ENCODE assay signal across 9 mouse cellular contexts in the genomic region with DNA sequence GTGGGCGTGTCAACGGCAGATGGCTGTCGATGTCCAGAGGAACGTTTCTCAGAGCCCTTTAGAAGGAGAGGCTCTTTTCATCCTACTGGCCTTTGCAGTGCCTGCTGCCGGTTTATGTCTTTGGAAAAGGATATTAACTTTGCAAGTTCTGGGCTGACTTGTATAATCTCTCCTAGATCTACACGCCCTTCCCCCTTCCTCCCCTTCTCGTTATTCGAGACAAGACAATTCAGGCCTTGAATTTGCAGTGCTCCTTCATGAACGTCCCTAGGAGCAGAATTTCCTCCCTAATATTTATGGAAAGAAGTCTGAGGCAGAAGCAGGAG. TPM values are rescaled to one million over a fixed set of nuclear protein-coding genes. Genes with fewer than 3 reads are reported as not detected.
DNase-seq lines count a peak whose midpoint lies in the region; ATAC-seq lines count a peak whose summit lies in the region.
"Had no signal": no experiment of that assay in that cellular context is flagged by ENCODE, and none has a peak within 500 bp of the region (broad histone marks: within the 10 kb centered on the region; RNA-seq: fewer than 3 reads in every experiment).

No protein-coding gene starts in this region.

- peak overlapping the region; percentile 88 for H3K27ac ChIP-seq in neural tube, embryonic 11.5 days (ENCODE audit: low read depth, low read length)
- H3K27ac ChIP-seq in forebrain, embryonic 10.5 days, result peak overlapping the region; percentile 88
- peak overlapping the region; percentile 95 for H3K27ac ChIP-seq in limb, embryonic 13.5 days
- peak overlapping the region; percentile 89 for H3K27ac ChIP-seq in stomach, embryonic 14.5 days (ENCODE audit: low read length)

- no peaks in the 10 kb centered on the region for H3K27me3 ChIP-seq in neural tube, embryonic 11.5 days (ENCODE audit: control insufficient read depth, insufficient read depth, low read length)
- H3K27me3 ChIP-seq in forebrain, embryonic 10.5 days (ENCODE audit: poor library complexity, severe bottlenecking), result no peaks in the 10 kb centered on the region
- no peaks in the 10 kb centered on the region for H3K27me3 ChIP-seq in limb, embryonic 13.5 days
- no peaks in the 10 kb centered on the region for H3K27me3 ChIP-seq in stomach, embryonic 14.5 days (ENCODE audit: control insufficient read depth, insufficient read depth, low read length)

- DNase-seq in neural tube, embryonic 11.5 days (ENCODE audit: low spot score), result no peak
- no peak for DNase-seq in neural tube, embryonic 10.5 days (ENCODE audit: extremely low spot score, low spot score)
- DNase-seq in forebrain, embryonic 10.5 days (ENCODE audit: extremely low spot score, low spot score), result no peak
- no peak for DNase-seq in thymus, postnatal 36 days
- DNase-seq in left cerebral cortex, postnatal 25 days (ENCODE audit: low spot score in 2 of 2), result no peak

- H3K9me3 ChIP-seq in neural tube, embryonic 11.5 days (ENCODE audit: control insufficient read depth, low read length), result no peaks in the 10 kb centered on the region
- H3K9me3 ChIP-seq in forebrain, embryonic 10.5 days, result no peaks in the 10 kb centered on the region
- no peaks in the 10 kb centered on the region for H3K9me3 ChIP-seq in limb, embryonic 13.5 days
- no peaks in the 10 kb centered on the region for H3K9me3 ChIP-seq in stomach, embryonic 14.5 days (ENCODE audit: control insufficient read depth, low read depth, low read length)

- peak overlapping the region; percentile 67 for H3K4me3 ChIP-seq in neural tube, embryonic 11.5 days (ENCODE audit: low read depth, low read length)
- peak overlapping the region; percentile 75 for H3K4me3 ChIP-seq in forebrain, embryonic 10.5 days
- H3K4me3 ChIP-seq in limb, embryonic 13.5 days, result peak overlapping the region; percentile 71
- peak overlapping the region; percentile 66 for H3K4me3 ChIP-seq in stomach, embryonic 14.5 days (ENCODE audit: low read depth, low read length)

- 0 out of 2 replicates have a peak, but pooled peaks cover 3% of the 10 kb centered on the region for H3K36me3 ChIP-seq in neural tube, embryonic 11.5 days (ENCODE audit: control insufficient read depth, insufficient read depth, low read length)
- peaks cover 22% of the 10 kb centered on the region for H3K36me3 ChIP-seq in forebrain, embryonic 10.5 days (replicated peaks)
- peaks cover 15% of the 10 kb centered on the region for H3K36me3 ChIP-seq in limb, embryonic 13.5 days
- peaks cover 5% of the 10 kb centered on the region; the same call in 1 of the 2 replicates for H3K36me3 ChIP-seq in stomach, embryonic 14.5 days (ENCODE audit: control insufficient read depth, insufficient read depth, low read length)

- ATAC-seq in neural tube, embryonic 11.5 days (ENCODE audit: insufficient read depth, low FRiP score, low TSS enrichment), result no peak
- ATAC-seq in limb, embryonic 13.5 days (ENCODE audit: low FRiP score, low read depth), result no peak
- no peak for ATAC-seq in stomach, embryonic 14.5 days (ENCODE audit: insufficient number of reproducible peaks, insufficient read depth, low FRiP score, low read depth)
- ATAC-seq in frontal cortex, adult (ENCODE audit: low TSS enrichment), result no peak; the same call in 1 of the 2 replicates

- H3K4me1 ChIP-seq in neural tube, embryonic 11.5 days (ENCODE audit: control insufficient read depth, insufficient read depth, low read length), result no peaks in the 10 kb centered on the region
- H3K4me1 ChIP-seq in forebrain, embryonic 10.5 days, result peaks cover 21% of the 10 kb centered on the region
- H3K4me1 ChIP-seq in limb, embryonic 13.5 days, result peaks cover 14% of the 10 kb centered on the region
- peaks cover 8% of the 10 kb centered on the region; the same call in 1 of the 2 replicates for H3K4me1 ChIP-seq in stomach, embryonic 14.5 days (ENCODE audit: control insufficient read depth, insufficient read depth, low read length)

- intact Hi-C loops in left cerebral cortex, postnatal 25 days (cut with DNase I), result loop anchor here (2.0 to 5.0 kb wide), 2 partner anchors 40 to 88 kb away; a partner anchor contains a TSS

- peak overlapping the region; percentile 88 for H3K4me2 ChIP-seq in neural tube, embryonic 11.5 days (ENCODE audit: low read depth)
- peak overlapping the region; percentile 94 for H3K4me2 ChIP-seq in limb, embryonic 13.5 days (replicated peaks)
- peak overlapping the region; percentile 87 for H3K4me2 ChIP-seq in stomach, embryonic 14.5 days (replicated peaks; ENCODE audit: low read depth, low read length)

- peak overlapping the region; percentile 70 for H3K9ac ChIP-seq in neural tube, embryonic 11.5 days (ENCODE audit: low read length)
- H3K9ac ChIP-seq in limb, embryonic 13.5 days, result peak overlapping the region; percentile 82
- H3K9ac ChIP-seq in stomach, embryonic 14.5 days (replicated peaks; ENCODE audit: low read depth, low read length), result peak overlapping the region; percentile 69; the same call in 1 of the 2 replicates

- WGBS in neural tube, embryonic 11.5 days, result 6% methylated on average over 9 of the region's 9 CpGs
- 8% methylated on average over 9 of the region's 9 CpGs for WGBS in forebrain, embryonic 10.5 days
- 4% methylated on average over 9 of the region's 9 CpGs for WGBS in limb, embryonic 13.5 days
- 4% methylated on average over 9 of the region's 9 CpGs for WGBS in stomach, embryonic 14.5 days

RNA-seq across cellular contexts. Expression of a gene that starts 0.4 kb away (rescaled TPM):
- 19.0 and 24.1 TPM in 2 replicates for polyA plus RNA-seq in neural tube, embryonic 11.5 days (2014; fragmentation: Nextera tagmentation; extraction: Ambion mirVana)
- 9.2 and 10.1 TPM in 2 replicates for polyA plus RNA-seq in forebrain, embryonic 10.5 days (2016; fragmentation: Nextera tagmentation; extraction: Ambion mirVana)
- 14.8 and 15.3 TPM in 2 replicates for polyA plus RNA-seq in limb, embryonic 13.5 days (2015; fragmentation: Nextera tagmentation; extraction: Ambion mirVana)
- polyA plus RNA-seq in stomach, embryonic 14.5 days (2014; fragmentation: Nextera tagmentation; extraction: Ambion mirVana), result 12.9 and 13.0 TPM in 2 replicates
- total RNA-seq in left cerebral cortex, postnatal 25 days (2021), result 10 to 100 TPM; 60.4 to 63.8 TPM

RNA-seq across cellular contexts. Expression of a gene that starts 7.7 kb away (rescaled TPM):
- polyA plus RNA-seq in neural tube, embryonic 11.5 days (2014; fragmentation: Nextera tagmentation; extraction: Ambion mirVana), result 9.5 and 10.4 TPM in 2 replicates
- polyA plus RNA-seq in forebrain, embryonic 10.5 days (2016; fragmentation: Nextera tagmentation; extraction: Ambion mirVana), result 11.1 and 13.1 TPM in 2 replicates
- polyA plus RNA-seq in limb, embryonic 13.5 days (2015; fragmentation: Nextera tagmentation; extraction: Ambion mirVana), result 11.7 and 12.9 TPM in 2 replicates
- 16.7 and 17.8 TPM in 2 replicates for polyA plus RNA-seq in stomach, embryonic 14.5 days (2014; fragmentation: Nextera tagmentation; extraction: Ambion mirVana)
- 10 to 100 TPM; 65.1 to 68.9 TPM for total RNA-seq in left cerebral cortex, postnatal 25 days (2021)

RNA-seq across cellular contexts. Expression of a gene that starts 31.6 kb away (rescaled TPM):
- 266 and 284 TPM in 2 replicates for polyA plus RNA-seq in neural tube, embryonic 11.5 days (2014; fragmentation: Nextera tagmentation; extraction: Ambion mirVana)
- polyA plus RNA-seq in forebrain, embryonic 10.5 days (2016; fragmentation: Nextera tagmentation; extraction: Ambion mirVana), result 256 and 265 TPM in 2 replicates
- 167 and 176 TPM in 2 replicates for polyA plus RNA-seq in limb, embryonic 13.5 days (2015; fragmentation: Nextera tagmentation; extraction: Ambion mirVana)
- polyA plus RNA-seq in stomach, embryonic 14.5 days (2014; fragmentation: Nextera tagmentation; extraction: Ambion mirVana), result 211 and 214 TPM in 2 replicates
- total RNA-seq in left cerebral cortex, postnatal 25 days (2021), result 100 to 1,000 TPM; 227 to 229 TPM

RNA-seq across cellular contexts. Expression of a gene that starts 31.8 kb away (rescaled TPM):
- not detected in 2 replicates for polyA plus RNA-seq in neural tube, embryonic 11.5 days (2014; fragmentation: Nextera tagmentation; extraction: Ambion mirVana)
- polyA plus RNA-seq in forebrain, embryonic 10.5 days (2016; fragmentation: Nextera tagmentation; extraction: Ambion mirVana), result 0.30 TPM in 1 of 2 replicates, not detected in the other
- 0.28 and 0.38 TPM in 2 replicates for polyA plus RNA-seq in limb, embryonic 13.5 days (2015; fragmentation: Nextera tagmentation; extraction: Ambion mirVana)
- polyA plus RNA-seq in stomach, embryonic 14.5 days (2014; fragmentation: Nextera tagmentation; extraction: Ambion mirVana), result 3.4 and 3.7 TPM in 2 replicates
- total RNA-seq in left cerebral cortex, postnatal 25 days (2021), result under 1 TPM; 0.30 to 0.32 TPM
- total RNA-seq: left cerebral cortex, postnatal 36 days had no signal

RNA-seq across cellular contexts. Expression of a gene that starts 42.1 kb away (rescaled TPM):
- polyA plus RNA-seq in neural tube, embryonic 11.5 days (2014; fragmentation: Nextera tagmentation; extraction: Ambion mirVana), result 115 and 127 TPM in 2 replicates
- polyA plus RNA-seq in forebrain, embryonic 10.5 days (2016; fragmentation: Nextera tagmentation; extraction: Ambion mirVana), result 161 and 164 TPM in 2 replicates
- polyA plus RNA-seq in limb, embryonic 13.5 days (2015; fragmentation: Nextera tagmentation; extraction: Ambion mirVana), result 60.6 and 61.4 TPM in 2 replicates
- polyA plus RNA-seq in stomach, embryonic 14.5 days (2014; fragmentation: Nextera tagmentation; extraction: Ambion mirVana), result 76.6 and 86.7 TPM in 2 replicates
- total RNA-seq in left cerebral cortex, postnatal 25 days (2021), result 10 to 100 TPM; 87.8 to 89.7 TPM
